Comparison of ENCODE assay signal across 13 mouse cellular contexts in the genomic region with DNA sequence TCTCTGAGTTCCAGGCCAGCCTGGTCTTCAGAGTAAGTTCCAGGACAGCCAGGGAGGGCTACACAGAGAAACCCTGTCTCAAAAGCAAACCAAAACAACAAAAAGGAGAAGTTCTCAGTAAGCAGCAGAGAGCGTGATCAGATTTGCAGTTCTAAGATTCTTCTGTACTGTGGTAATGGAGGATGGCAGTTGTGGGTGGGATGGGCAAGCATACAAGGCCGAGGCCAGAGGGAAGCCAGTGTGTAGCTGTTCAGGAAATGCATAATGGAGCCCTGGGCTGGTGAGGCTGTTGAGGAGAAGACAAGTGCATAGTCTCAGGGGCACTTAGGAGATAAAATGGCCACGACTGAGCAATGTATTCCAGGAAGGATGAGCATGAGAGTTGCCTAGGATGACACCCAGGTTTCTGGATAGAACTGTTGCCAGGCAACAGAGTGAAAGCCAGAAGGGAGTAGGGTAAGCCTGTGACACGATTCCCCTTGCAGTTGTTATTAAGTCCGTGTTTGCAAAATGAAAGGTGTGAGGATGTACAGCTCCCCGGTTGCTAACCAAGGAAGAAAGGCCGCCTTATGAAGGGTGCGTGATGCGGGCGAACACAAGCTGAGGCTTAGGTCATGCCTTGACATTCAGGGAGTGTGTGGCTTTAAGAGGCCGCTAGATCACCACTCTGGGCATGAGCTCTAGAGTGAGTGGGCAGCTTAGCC. TPM values are rescaled to one million over a fixed set of nuclear protein-coding genes. Genes with fewer than 3 reads are reported as not detected.
DNase-seq lines count a peak whose midpoint lies in the region; ATAC-seq and TF ChIP-seq lines count a peak whose summit lies in the region.
"Had no signal": no experiment of that assay in that cellular context is flagged by ENCODE, and none has a peak within 500 bp of the region (broad histone marks: within the 10 kb centered on the region; RNA-seq: fewer than 3 reads in every experiment).

No protein-coding gene starts in this region.

- H3K36me3 ChIP-seq in hindbrain, embryonic 10.5 days, result no peaks in the 10 kb centered on the region
- no peaks in the 10 kb centered on the region for H3K36me3 ChIP-seq in hindbrain, embryonic 11.5 days (ENCODE audit: control insufficient read depth, insufficient read depth, low read length)
- H3K36me3 ChIP-seq in forebrain, postnatal 0 days (ENCODE audit: insufficient read depth), result no peaks in the 10 kb centered on the region

- peak overlapping the region; percentile 62; the same call in 1 of the 2 replicates for H3K27ac ChIP-seq in hindbrain, embryonic 10.5 days
- no peak overlapping the region for H3K27ac ChIP-seq in hindbrain, embryonic 11.5 days (ENCODE audit: low read depth, low read length)
- peak overlapping the region; percentile 69 for H3K27ac ChIP-seq in forebrain, postnatal 0 days (ENCODE audit: low read depth, low read length)
- no peak overlapping the region for H3K27ac ChIP-seq in cerebellum, adult 2 months (ENCODE audit: insufficient read depth, low read length)
- H3K27ac ChIP-seq: liver, embryonic 14.5 days had no signal

- no peak for TF ChIP-seq POLR2A in cerebellum, adult 2 months (IDR thresholded peaks at IDR 0.05; ENCODE audit: borderline replicate concordance, insufficient read depth, low read length)

- peaks cover 27% of the 10 kb centered on the region for H3K4me1 ChIP-seq in hindbrain, embryonic 10.5 days (replicated peaks)
- H3K4me1 ChIP-seq in hindbrain, embryonic 11.5 days (replicated peaks; ENCODE audit: control insufficient read depth, insufficient read depth, low read length), result no peaks in the 10 kb centered on the region; the same call in 1 of the 2 replicates
- peaks cover 21% of the 10 kb centered on the region for H3K4me1 ChIP-seq in forebrain, postnatal 0 days (ENCODE audit: insufficient read depth)
- H3K4me1 ChIP-seq in cerebellum, adult 2 months (ENCODE audit: control insufficient read depth, insufficient read depth, low read length), result peaks cover 10% of the 10 kb centered on the region

- DNase-seq in hindbrain, embryonic 10.5 days (ENCODE audit: low spot score), result no peak
- no peak for DNase-seq in hindbrain, embryonic 11.5 days (ENCODE audit: low spot score)
- DNase-seq in R1 (ENCODE audit: low read depth, low spot score), result peak; percentile 34
- peak; percentile 55 for DNase-seq in forebrain, postnatal 0 days
- DNase-seq in urinary bladder, postnatal 10 days (ENCODE audit: low spot score), result no peak
- DNase-seq in cerebellum, adult 2 months, result no peak
- DNase-seq in heart, postnatal 10 days, result no peak
- DNase-seq: cerebellum, adult 11 months; thymus, adult 18-20 months had no signal

- no peaks in the 10 kb centered on the region for H3K9me3 ChIP-seq in hindbrain, embryonic 10.5 days
- H3K9me3 ChIP-seq in hindbrain, embryonic 11.5 days (ENCODE audit: control insufficient read depth, low read length), result no peaks in the 10 kb centered on the region
- no peaks in the 10 kb centered on the region for H3K9me3 ChIP-seq in forebrain, postnatal 0 days (ENCODE audit: low read length)

- H3K4me2 ChIP-seq in hindbrain, embryonic 11.5 days (replicated peaks; ENCODE audit: low read depth, low read length), result no peak overlapping the region
- H3K4me2 ChIP-seq in forebrain, postnatal 0 days (ENCODE audit: low read depth), result no peak overlapping the region

- no peak for TF ChIP-seq CTCF in forebrain, postnatal 0 days (IDR thresholded peaks at IDR 0.05; ENCODE audit: low read depth)
- TF ChIP-seq CTCF in cerebellum, adult 2 months (IDR thresholded peaks at IDR 0.05; ENCODE audit: borderline replicate concordance, insufficient read depth, low read depth, low read length), result no peak

- no peak; the same call in 1 of the 2 replicates for ATAC-seq in hindbrain, embryonic 11.5 days (ENCODE audit: low FRiP score)
- peak; percentile 76 for ATAC-seq in forebrain, postnatal 0 days
- peak; percentile 68 for ATAC-seq in megakaryocyte progenitor cell, adult 5-6 weeks (replicated peaks; ENCODE audit: poor library complexity)
- ATAC-seq: CD4-positive, CD25-positive, alpha-beta regulatory T cell, adult 4 months; intestine, postnatal 0 days had no signal

- H3K4me3 ChIP-seq in hindbrain, embryonic 10.5 days, result no peak overlapping the region
- no peak overlapping the region for H3K4me3 ChIP-seq in hindbrain, embryonic 11.5 days (ENCODE audit: low read depth, low read length)
- H3K4me3 ChIP-seq in forebrain, postnatal 0 days (ENCODE audit: low read depth, low read length), result no peak overlapping the region
- no peak overlapping the region for H3K4me3 ChIP-seq in cerebellum, adult 2 months (replicated peaks; ENCODE audit: insufficient read depth, low read depth, low read length)

- 78% methylated on average over 11 of the region's 11 CpGs for WGBS in hindbrain, embryonic 10.5 days
- WGBS in hindbrain, embryonic 11.5 days, result 82% methylated on average over 11 of the region's 11 CpGs
- 68% methylated on average over 11 of the region's 11 CpGs for WGBS in forebrain, postnatal 0 days
- 68% methylated on average over 11 of the region's 11 CpGs for WGBS in cerebellum, adult 2 months

- no peaks in the 10 kb centered on the region for H3K27me3 ChIP-seq in hindbrain, embryonic 10.5 days (ENCODE audit: insufficient read depth, poor library complexity, severe bottlenecking)
- no peaks in the 10 kb centered on the region for H3K27me3 ChIP-seq in hindbrain, embryonic 11.5 days (ENCODE audit: control insufficient read depth, insufficient read depth, low read length)
- H3K27me3 ChIP-seq in forebrain, postnatal 0 days (ENCODE audit: insufficient read depth, low read length), result no peaks in the 10 kb centered on the region
- H3K27me3 ChIP-seq in cerebellum, adult 2 months (ENCODE audit: control insufficient read depth, insufficient read depth, low read length), result no peaks in the 10 kb centered on the region

- intact Hi-C loops in heart, postnatal 10 days (cut with DNase I), result no loop called here

- H3K9ac ChIP-seq in hindbrain, embryonic 11.5 days (ENCODE audit: low read depth, low read length), result no peak overlapping the region
- 0 out of 2 replicates have a peak overlapping the region, but pooled peaks have one; percentile 14 for H3K9ac ChIP-seq in forebrain, postnatal 0 days
- H3K9ac ChIP-seq: liver, embryonic 14.5 days had no signal

RNA-seq across cellular contexts. Expression of a gene that starts 13.0 kb away (rescaled TPM):
- polyA plus RNA-seq in hindbrain, embryonic 10.5 days (2016; fragmentation: Nextera tagmentation; extraction: Ambion mirVana), result 430 and 455 TPM in 2 replicates
- polyA plus RNA-seq in hindbrain, embryonic 11.5 days (2014; fragmentation: Nextera tagmentation; extraction: Ambion mirVana), result 473 and 505 TPM in 2 replicates
- total RNA-seq in forebrain, postnatal 0 days (2014; rRNA removed), result 475 and 549 TPM in 2 replicates
- 744 and 971 TPM in 2 replicates for polyA plus RNA-seq in forebrain, postnatal 0 days (2015; fragmentation: Nextera tagmentation; extraction: Ambion mirVana)
- 340 and 391 TPM in 2 replicates for total RNA-seq in megakaryocyte progenitor cell, adult 5-6 weeks (2015)
- 138 and 149 TPM in 2 replicates for total RNA-seq in megakaryocyte progenitor cell, adult 5-6 weeks (2017)
- polyA plus RNA-seq in cerebellum, adult 2 months (2012; rRNA removed), result 1,631 and 1,702 TPM in 2 replicates
- 100 to 1,000 TPM; 151 to 160 TPM for total RNA-seq in heart, postnatal 10 days (2021)

Comparison
In these comparisons a context has a peak if more than half of its experiments do, and no peak if none do; other contexts are left out.
1. H3K27ac ChIP-seq: peak in hindbrain, embryonic 10.5 days (single experiment) and forebrain, postnatal 0 days (single experiment); none in hindbrain, embryonic 11.5 days (single experiment) and cerebellum, adult 2 months (single experiment).
2. DNase-seq: peak in R1 (single experiment) and forebrain, postnatal 0 days (single experiment); none in hindbrain, embryonic 10.5 days (single experiment), hindbrain, embryonic 11.5 days (single experiment), urinary bladder, postnatal 10 days (single experiment), cerebellum, adult 2 months (0 of 2) and heart, postnatal 10 days (0 of 2).